Mouse (Mus musculus) forebrain, embryonic 14.5 days (tissue): ENCODE data around the gene Ftcd. TPM values are rescaled to one million over a fixed set of nuclear protein-coding genes. Genes with fewer than 3 reads are reported as not detected.

Source experiments
- ATAC-seq: fragments of 200-750 bp; cut with Nextera tagmentation; 2 replicates; pipeline ENCODE4 v1.8.0; 2017; ENCODE audit warnings: mild to moderate bottlenecking, moderate library complexity
- DNase-seq: peaks from one replicate; pipeline ENCODE4 v3.0.0-alpha.2; 2015; ENCODE audit warnings: low spot score
- H3K27ac ChIP-seq: fragments of 300-500 bp; sonication (generic); 2 replicates; pipeline ENCODE4 v1.5.1; 2014; ENCODE audit warnings: low read depth, mild to moderate bottlenecking, control low read depth, low read length, moderate library complexity
- H3K27me3 ChIP-seq: fragments of 300-500 bp; sonication (generic); replicated peaks from 2 replicates; pipeline ENCODE4 v1.6.1; 2014; ENCODE audit warnings: low read length, control low read depth, mixed read lengths; ENCODE audit not compliant: control insufficient read depth, insufficient read depth
- H3K36me3 ChIP-seq: fragments of 300-500 bp; sonication (generic); 2 replicates; pipeline ENCODE4 v1.6.1; 2014; ENCODE audit warnings: low read length, control low read depth; ENCODE audit not compliant: control insufficient read depth, insufficient read depth
- H3K4me1 ChIP-seq: fragments of 300-500 bp; sonication (generic); 2 replicates; pipeline ENCODE4 v1.6.1; 2014; ENCODE audit warnings: antibody characterized with exemption, low read length, control low read depth; ENCODE audit not compliant: control insufficient read depth, insufficient read depth
- H3K4me2 ChIP-seq: fragments of 300-500 bp; sonication (generic); 2 replicates; pipeline ENCODE4 v1.6.1; 2014; ENCODE audit warnings: mild to moderate bottlenecking, control low read depth, low read length
- H3K4me3 ChIP-seq: fragments of 300-500 bp; sonication (generic); 2 replicates; pipeline ENCODE4 v1.5.1; 2014; ENCODE audit warnings: low read depth, low read length, control low read depth
- H3K9ac ChIP-seq: fragments of 300-500 bp; sonication (generic); 2 replicates; pipeline ENCODE4 v1.6.1; 2014; ENCODE audit warnings: mild to moderate bottlenecking, low read length, control low read depth, moderate library complexity
- H3K9me3 ChIP-seq: fragments of 300-500 bp; sonication (generic); replicated peaks from 2 replicates; pipeline ENCODE4 v1.6.1; 2016; ENCODE audit warnings: low read length, control low read depth, mixed read lengths; ENCODE audit not compliant: control insufficient read depth
- WGBS: fragments of 180-500 bp; shearing (Covaris S2); extraction: QIAGEN DNeasy Blood & Tissue Kit; methylation state at CpG from one replicate; pipeline ENCODE4 v1.1.7; 2014; 5-methylcytosine and 5-hydroxymethylcytosine counted together
- polyA plus RNA-seq: library from polyadenylated mRNA; unstranded; fragments of >200 nt; fragmentation: Nextera tagmentation; extraction: Ambion mirVana; gene quantifications from 2 replicates; pipeline ENCODE4 v1.2.1, GENCODE M21; 2014

The Ftcd gene
- polyA plus RNA-seq, 1 experiment from 2014 or later, result not detected

- no peak overlapping the region for H3K27ac ChIP-seq
- no peak for ATAC-seq
- no peak overlapping the region for H3K4me3 ChIP-seq
- H3K9ac ChIP-seq, result no peak overlapping the region
- no peaks in the 10 kb centered on the region for H3K27me3 ChIP-seq
- H3K9me3 ChIP-seq, result no peaks in the 10 kb centered on the region
- H3K36me3 ChIP-seq, result no peaks in the 10 kb centered on the region
- H3K4me1 ChIP-seq, result no peaks in the 10 kb centered on the region
- WGBS, result 88% methylated on average over 7 of the region's 7 CpGs
- no peak overlapping the region for H3K4me2 ChIP-seq
- no peak for DNase-seq
Observed at GRCm38 (mm10) chr10:76576920-76577319, 1.5 kb downstream of the Ftcd start.

- no peak overlapping the region for H3K27ac ChIP-seq
- no peak for DNase-seq
- H3K9me3 ChIP-seq, result no peaks in the 10 kb centered on the region
- H3K27me3 ChIP-seq, result no peaks in the 10 kb centered on the region
- no peak overlapping the region for H3K9ac ChIP-seq
- no peak for ATAC-seq
- no peak overlapping the region for H3K4me3 ChIP-seq
- 9% methylated on average over 10 of the region's 10 CpGs for WGBS
- H3K36me3 ChIP-seq, result no peaks in the 10 kb centered on the region
- H3K4me1 ChIP-seq, result no peaks in the 10 kb centered on the region
- peak overlapping the region; percentile 21; the same call in 1 of the 2 replicates for H3K4me2 ChIP-seq
Observed at GRCm38 (mm10) chr10:76584138-76584537, 8.7 kb downstream of the Ftcd start.

GRCm38 (mm10) chr10:76586190-76586589, 10.7 kb downstream of the Ftcd start:
- H3K36me3 ChIP-seq, result no peaks in the 10 kb centered on the region
- 70% methylated on average over 1 of the region's 1 CpGs for WGBS
- no peak for ATAC-seq
- no peak overlapping the region for H3K27ac ChIP-seq
- H3K9me3 ChIP-seq, result no peaks in the 10 kb centered on the region
- H3K9ac ChIP-seq, result no peak overlapping the region
- no peaks in the 10 kb centered on the region for H3K4me1 ChIP-seq
- no peak for DNase-seq
- H3K4me2 ChIP-seq, result no peak overlapping the region
- no peaks in the 10 kb centered on the region for H3K27me3 ChIP-seq
- no peak overlapping the region for H3K4me3 ChIP-seq

- DNase-seq (no peak), ATAC-seq (no peak)
- H3K27ac ChIP-seq, result no peak overlapping the region
- WGBS, result 86% methylated on average over 11 of the region's 11 CpGs
- no peak overlapping the region for H3K4me2 ChIP-seq
- no peak overlapping the region for H3K9ac ChIP-seq
- H3K9me3 ChIP-seq, result no peaks in the 10 kb centered on the region
- H3K4me1 ChIP-seq, result no peaks in the 10 kb centered on the region
- no peaks in the 10 kb centered on the region for H3K27me3 ChIP-seq
- H3K4me3 ChIP-seq, result no peak overlapping the region
- H3K36me3 ChIP-seq, result no peaks in the 10 kb centered on the region
Observed at GRCm38 (mm10) chr10:76590197-76590596, 14.7 kb downstream of the Ftcd start.

GRCm38 (mm10) chr10:76596338-76596737, 20.9 kb downstream of the Ftcd start:
- Histone ChIP-seq H3K27me3 (no peaks in the 10 kb centered on the region), H3K4me1 (no peaks in the 10 kb centered on the region), H3K4me3 (no peak overlapping the region), H3K9ac (no peak overlapping the region), H3K27ac (no peak overlapping the region), H3K4me2 (no peak overlapping the region), H3K36me3 (no peaks in the 10 kb centered on the region), H3K9me3 (no peaks in the 10 kb centered on the region)
- ATAC-seq (no peak), DNase-seq (no peak)
- 93% methylated on average over 31 of the region's 31 CpGs for WGBS

- H3K9me3 ChIP-seq, result no peaks in the 10 kb centered on the region
- no peaks in the 10 kb centered on the region for H3K4me1 ChIP-seq
- H3K27ac ChIP-seq, result no peak overlapping the region
- DNase-seq (no peak), ATAC-seq (no peak)
- H3K36me3 ChIP-seq, result no peaks in the 10 kb centered on the region
- WGBS, result 94% methylated on average over 3 of the region's 3 CpGs
- no peak overlapping the region for H3K9ac ChIP-seq
- H3K27me3 ChIP-seq, result no peaks in the 10 kb centered on the region
- H3K4me2 ChIP-seq, result no peak overlapping the region
- no peak overlapping the region for H3K4me3 ChIP-seq
Observed at GRCm38 (mm10) chr10:76602690-76603089, 27.2 kb downstream of the Ftcd start.

GRCm38 (mm10) chr10:76612473-76612872, 37.0 kb downstream of the Ftcd start:
- Histone ChIP-seq H3K27ac (no peak overlapping the region), H3K9me3 (no peaks in the 10 kb centered on the region), H3K4me1 (no peaks in the 10 kb centered on the region), H3K36me3 (no peaks in the 10 kb centered on the region), H3K4me2 (no peak overlapping the region), H3K4me3 (no peak overlapping the region), H3K27me3 (no peaks in the 10 kb centered on the region), H3K9ac (no peak overlapping the region)
- DNase-seq (no peak), ATAC-seq (no peak)
- 93% methylated on average over 7 of the region's 7 CpGs for WGBS

- no peak for DNase-seq
- H3K9me3 ChIP-seq, result no peaks in the 10 kb centered on the region
- no peak for ATAC-seq
Observed at GRCm38 (mm10) chr10:76622411-76622810, 47.0 kb downstream of the Ftcd start.

GRCm38 (mm10) chr10:76622928-76623680, 47.7 kb downstream of the Ftcd start, which contains the start of gene Col6a2:
TSS of gene Col6a2 (minus strand) at chr10:76623630.
- Histone ChIP-seq H3K4me3 (peak within 1 kb of the TSS; percentile 23), H3K4me2 (peak within 1 kb of the TSS; percentile 52), H3K36me3 (no peaks in the 10 kb centered on the region), H3K27ac (no peak within 1 kb of the TSS), H3K9me3 (no peaks in the 10 kb centered on the region), H3K4me1 (no peaks in the 10 kb centered on the region), H3K9ac (peak within 1 kb of the TSS; percentile 41), H3K27me3 (0 out of 2 replicates have a peak, but pooled peaks cover 5% of the 10 kb centered on the region)
- ATAC-seq (peak; percentile 74), DNase-seq (peak; percentile 55)
- WGBS, result 4% methylated on average over 31 of the region's 31 CpGs

More at GRCm38 (mm10) chr10:76622411-76622810, 47.0 kb downstream of the Ftcd start:
- Histone ChIP-seq H3K27me3 (0 out of 2 replicates have a peak, but pooled peaks cover 5% of the 10 kb centered on the region), H3K36me3 (no peaks in the 10 kb centered on the region), H3K9ac (no peak overlapping the region), H3K27ac (no peak overlapping the region), H3K4me2 (no peak overlapping the region), H3K4me3 (no peak overlapping the region), H3K4me1 (no peaks in the 10 kb centered on the region)
- WGBS, result 73% methylated on average over 4 of the region's 4 CpGs
